Mouse (Mus musculus) liver, embryonic 14.5 days (tissue): ENCODE results near the gene Ly6g5c. TPM values are rescaled to one million over a fixed set of nuclear protein-coding genes. Genes with fewer than 3 reads are reported as not detected.

Experiments
- ATAC-seq: fragments of 200-750 bp; cut with Nextera tagmentation; 2 replicates; pipeline ENCODE4 v1.8.0; 2017; ENCODE audit warnings: moderate number of reproducible peaks, mild to moderate bottlenecking, moderate library complexity; ENCODE audit not compliant: insufficient read depth
- DNase-seq, 3 experiments: peaks; one replicate each; pipeline ENCODE4 v3.0.0-alpha.2; 2012 to 2013; ENCODE audit warnings: low read depth in 3 of 3, low spot score in 3 of 3
- H3K27ac ChIP-seq: fragments of 300-500 bp; sonication (generic); 2 replicates; pipeline ENCODE4 v1.5.1; 2014; ENCODE audit warnings: moderate library complexity, mild to moderate bottlenecking, control low read depth, inconsistent platforms
- H3K27me3 ChIP-seq: fragments of 300-500 bp; sonication (generic); 2 replicates; pipeline ENCODE4 v1.6.1; 2014; ENCODE audit warnings: mild to moderate bottlenecking, low read length, moderate library complexity; ENCODE audit not compliant: control insufficient read depth, insufficient read depth
- H3K36me3 ChIP-seq: fragments of 300-500 bp; sonication (generic); replicated peaks from 2 replicates; pipeline ENCODE4 v1.6.1; 2014; ENCODE audit warnings: low read depth; ENCODE audit not compliant: control insufficient read depth, insufficient read depth
- H3K4me1 ChIP-seq, 2 experiments: fragments of 200-500 bp in 1 of 2; fragments of 300-500 bp in 1 of 2; sonication (generic) in 1 of 2; replicated peaks; 2 replicates each; pipeline ENCODE4 v1.6.1; 2012 to 2014; ENCODE audit warnings: antibody characterized with exemption in 1 of 2, inconsistent platforms in 1 of 2, low read length in 1 of 2; ENCODE audit not compliant: control insufficient read depth in 2 of 2, insufficient read depth in 2 of 2
- H3K4me2 ChIP-seq: fragments of 300-500 bp; sonication (generic); 2 replicates; pipeline ENCODE4 v1.6.1; 2014; ENCODE audit warnings: low read depth, mild to moderate bottlenecking, control low read depth, moderate library complexity
- H3K4me3 ChIP-seq, 2 experiments: fragments of 200-500 bp in 1 of 2; fragments of 300-500 bp in 1 of 2; sonication (generic) in 1 of 2; 2 replicates each; pipeline ENCODE4 v1.5.1; 2012 to 2014; ENCODE audit warnings: low read depth in 2 of 2, low read length in 2 of 2, mild to moderate bottlenecking in 2 of 2, control low read depth in 1 of 2, inconsistent platforms in 1 of 2, moderate library complexity in 1 of 2; ENCODE audit not compliant: insufficient read depth in 1 of 2
- H3K9ac ChIP-seq: fragments of 300-500 bp; sonication (generic); replicated peaks from 2 replicates; pipeline ENCODE4 v1.6.1; 2014; ENCODE audit warnings: mild to moderate bottlenecking, control low read depth, moderate library complexity
- H3K9me3 ChIP-seq: fragments of 300-500 bp; sonication (generic); 2 replicates; pipeline ENCODE4 v1.6.1; 2016; ENCODE audit warnings: low read length, mixed read lengths; ENCODE audit not compliant: control insufficient read depth
- CTCF ChIP-seq: IDR thresholded peaks from 2 replicates; pipeline ENCODE4 v1.5.1; 2016; ENCODE audit warnings: antibody characterized with exemption, low read depth, control low read depth
- EP300 ChIP-seq: IDR thresholded peaks from 2 replicates; pipeline ENCODE4 v1.6.1; 2016; ENCODE audit warnings: antibody characterized with exemption, low read depth
- WGBS: fragments of 180-500 bp; shearing (Covaris S2); extraction: QIAGEN DNeasy Blood & Tissue Kit; methylation state at CpG from one replicate; pipeline ENCODE4 v1.1.7; 2014; ENCODE audit not compliant: insufficient replicate concordance; 5-methylcytosine and 5-hydroxymethylcytosine counted together
- polyA plus RNA-seq, 2 experiments: library from polyadenylated mRNA; depleted of rRNA in 1 of 2; stranded (reverse) in 1 of 2; unstranded in 1 of 2; fragments of >200 nt; fragmentation: Nextera tagmentation in 1 of 2; extraction: Ambion mirVana in 1 of 2; gene quantifications; 2 replicates each; pipeline versions ENCODE4 v1.2.1 to v1.2.3; 2012 to 2014

The Ly6g5c gene
- polyA plus RNA-seq, 2 experiments, result not detected

DNA sequence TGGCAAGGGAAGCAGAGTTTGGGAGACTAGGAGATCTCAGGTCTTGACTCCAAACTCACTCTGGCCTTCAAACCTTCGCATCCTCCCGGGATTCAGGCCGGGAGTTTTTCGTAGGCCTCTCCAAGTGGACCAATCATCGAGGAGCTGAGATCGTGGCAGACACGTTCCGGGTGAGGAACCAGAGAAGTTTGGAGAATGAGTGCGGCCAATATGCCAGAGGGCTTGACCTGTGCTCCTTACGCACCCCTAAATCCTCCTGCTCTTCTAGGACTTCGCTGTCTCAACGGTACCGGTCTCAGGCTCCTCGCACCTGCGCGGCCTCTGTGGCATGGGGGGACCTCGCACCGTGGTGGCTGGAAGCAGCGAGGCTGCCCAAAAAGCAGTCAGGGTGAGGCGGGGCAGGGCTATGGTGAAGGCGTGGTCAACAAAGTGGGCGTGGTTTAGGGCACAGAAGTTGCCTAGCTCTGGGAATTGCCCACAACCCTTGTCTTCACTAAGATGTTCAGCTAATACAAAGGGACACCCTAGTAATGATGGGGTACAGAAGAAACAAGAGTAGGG, 47.3 kb upstream of the Ly6g5c start:
- TF ChIP-seq CTCF, result no peak
- no peak for TF ChIP-seq EP300
- Histone ChIP-seq H3K4me2 (no peak overlapping the region), H3K27ac (no peak overlapping the region), H3K4me3 (no peak overlapping the region), H3K27me3 (peaks cover 20% of the 10 kb centered on the region), H3K9ac (no peak overlapping the region), H3K9me3 (no peaks in the 10 kb centered on the region), H3K36me3 (peaks cover 6% of the 10 kb centered on the region), H3K4me1 (peaks cover 11 to 15% of the 10 kb centered on the region in 2 experiments)
- no peak for ATAC-seq
- DNase-seq, result no peak
- 61% methylated on average over 22 of the region's 22 CpGs for WGBS

DNA sequence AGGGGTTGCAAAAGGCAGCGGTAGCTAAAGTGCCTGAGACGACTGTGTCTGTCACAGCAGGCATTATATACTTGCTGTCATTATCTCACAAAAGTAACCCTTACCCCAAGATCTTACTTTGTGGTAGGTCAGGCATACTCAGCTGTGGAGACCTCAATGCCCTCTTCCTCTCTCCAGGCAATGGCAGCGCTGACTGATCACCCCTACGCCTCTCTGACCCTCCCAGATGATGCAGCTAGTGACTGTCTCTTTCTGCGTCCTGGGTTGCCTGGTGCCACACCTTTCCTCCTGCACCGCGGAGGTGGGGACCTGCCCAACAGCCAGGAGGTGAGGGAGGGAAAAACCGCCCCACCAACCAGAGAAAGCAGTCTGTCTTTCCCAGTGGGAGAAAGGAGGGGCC, 46.8 kb upstream of the Ly6g5c start:
- Histone ChIP-seq H3K4me3 (no peak overlapping the region), H3K9ac (no peak overlapping the region), H3K4me1 (peaks cover 10 to 15% of the 10 kb centered on the region in 2 experiments), H3K9me3 (no peaks in the 10 kb centered on the region), H3K27me3 (peaks cover 25% of the 10 kb centered on the region), H3K27ac (no peak overlapping the region), H3K4me2 (no peak overlapping the region), H3K36me3 (peaks cover 2% of the 10 kb centered on the region)
- TF ChIP-seq EP300 (no peak), CTCF (no peak)
- DNase-seq (no peak), ATAC-seq (no peak)
- 72% methylated on average over 8 of the region's 8 CpGs for WGBS

DNA sequence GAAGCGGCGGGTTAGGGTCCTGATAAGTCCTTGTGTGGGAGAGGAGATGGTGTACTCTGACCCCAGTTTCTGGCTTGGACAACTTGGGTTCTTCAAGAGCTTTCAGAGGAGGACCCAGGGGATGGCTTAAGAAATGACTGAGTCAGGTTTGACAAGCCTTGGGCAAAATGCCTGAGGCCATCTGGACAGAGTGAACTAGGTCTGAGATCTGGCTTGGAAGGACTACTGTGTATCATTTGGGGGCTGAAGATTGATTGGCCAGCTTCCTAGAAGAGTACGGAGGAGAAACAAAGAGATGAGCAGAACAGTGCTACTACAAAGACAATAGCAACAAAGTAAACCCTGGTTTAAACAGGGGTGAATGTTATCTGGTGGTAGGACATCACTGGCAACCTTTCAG, 44.6 kb upstream of the Ly6g5c start:
- Histone ChIP-seq H3K4me1 (peaks cover 13 to 15% of the 10 kb centered on the region in 2 experiments), H3K4me3 (no peak overlapping the region), H3K27me3 (peaks cover 41% of the 10 kb centered on the region), H3K9ac (no peak overlapping the region), H3K4me2 (no peak overlapping the region), H3K27ac (no peak overlapping the region), H3K9me3 (no peaks in the 10 kb centered on the region), H3K36me3 (no peaks in the 10 kb centered on the region)
- TF ChIP-seq EP300 (no peak), CTCF (no peak)
- DNase-seq (no peak), ATAC-seq (no peak)
- 79% methylated on average over 3 of the region's 3 CpGs for WGBS

DNA sequence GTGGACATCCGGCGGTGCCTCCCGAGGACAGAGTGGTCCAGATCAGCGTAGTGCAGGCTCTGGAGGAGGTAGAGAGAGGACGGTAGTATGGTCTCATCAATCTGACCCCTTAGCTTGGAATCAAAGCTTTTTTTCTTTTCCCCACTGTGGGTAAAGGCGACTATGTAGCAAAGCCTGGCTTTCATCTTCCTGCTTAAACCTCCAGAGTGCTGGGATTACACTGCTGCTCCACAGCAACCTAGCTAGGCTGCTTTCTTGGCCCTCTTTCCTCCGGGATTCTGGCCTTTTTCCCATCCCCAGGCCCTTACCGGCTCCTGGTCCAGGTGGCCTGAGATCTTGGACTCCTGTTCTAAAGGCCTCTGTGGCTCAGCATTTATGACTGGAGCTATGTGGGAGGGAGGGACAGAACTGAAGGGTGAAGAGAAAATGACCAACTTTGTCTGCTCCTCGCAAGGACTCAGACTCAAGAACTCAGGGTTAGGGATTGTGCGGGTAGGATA, 43.7 kb upstream of the Ly6g5c start:
- peak overlapping the region in 1 of 2 experiments; percentile 43; a peak in 2 of 4 replicates for H3K4me3 ChIP-seq

DNA sequence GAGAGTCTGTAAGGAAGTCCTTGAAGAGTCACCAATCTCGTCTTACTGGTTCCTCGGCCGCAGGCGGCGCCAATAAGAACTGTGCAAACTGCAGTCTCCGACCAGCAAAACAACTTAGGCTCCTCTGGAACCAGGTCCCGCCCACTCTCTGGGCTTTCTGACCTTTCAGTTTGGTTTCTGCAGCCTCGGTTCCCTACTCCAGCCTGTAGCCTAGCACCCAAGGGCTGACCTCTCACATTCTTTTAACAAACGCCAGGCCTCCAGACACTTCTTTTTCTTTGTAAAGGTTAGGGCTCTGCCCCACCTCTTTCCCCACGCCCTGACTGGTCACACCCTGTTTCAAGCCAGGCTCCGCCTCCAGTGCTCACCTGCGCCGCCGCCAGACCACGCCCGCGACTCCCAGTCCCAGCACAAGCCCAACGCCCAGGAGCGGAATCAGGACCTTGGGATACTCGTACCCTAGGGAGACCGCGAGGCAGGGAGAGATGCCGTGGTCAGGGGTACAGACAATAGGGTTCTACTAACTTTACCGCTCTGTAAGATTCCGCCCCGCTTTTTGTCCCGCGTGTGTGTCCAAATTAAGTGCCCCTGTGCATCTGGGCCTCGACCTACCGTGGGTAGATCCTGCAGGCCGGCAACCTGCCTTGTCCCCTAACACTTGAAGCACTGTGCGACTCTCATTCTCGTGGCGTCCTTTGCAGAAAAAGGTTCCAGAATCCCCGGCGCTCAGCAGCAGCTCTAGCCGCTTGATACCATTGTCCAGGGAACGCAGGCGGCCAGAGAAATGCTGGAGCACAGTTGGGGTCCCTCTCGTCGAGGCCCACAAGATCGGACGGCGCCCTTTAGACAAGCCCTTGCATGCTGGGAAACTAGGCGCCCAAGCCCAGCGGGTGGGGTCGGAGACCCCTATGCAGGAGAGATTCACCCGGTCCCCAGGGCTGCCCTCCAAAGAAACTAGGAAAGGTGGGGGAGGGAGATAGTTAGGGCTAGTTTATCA, 42.8 kb upstream of the Ly6g5c start, which contains the start of gene Ly6g6c:
Ly6g6c (plus strand) TSS at position 438 of the 997 bp plus-strand sequence.
- H3K27me3 ChIP-seq, result peaks cover 41% of the 10 kb centered on the region
- H3K4me3 ChIP-seq, result peak within 1 kb of the TSS; percentile 37 to 43
- H3K36me3 ChIP-seq, result no peaks in the 10 kb centered on the region
- H3K4me2 ChIP-seq, result peak within 1 kb of the TSS; percentile 72
- H3K4me1 ChIP-seq, result peaks cover 9 to 11% of the 10 kb centered on the region in 2 experiments
- TF ChIP-seq CTCF, result no peak
- TF ChIP-seq EP300, result no peak
- no peak for DNase-seq
- H3K9ac ChIP-seq, result peak within 1 kb of the TSS; percentile 23; the same call in 1 of the 2 replicates
- H3K9me3 ChIP-seq, result no peaks in the 10 kb centered on the region
- ATAC-seq, result peak; percentile 38
- no peak within 1 kb of the TSS for H3K27ac ChIP-seq
- WGBS, result 2% methylated on average over 48 of the region's 48 CpGs

More for the DNA sequence above, 43.7 kb upstream of the Ly6g5c start:
- 25% methylated on average over 10 of the region's 10 CpGs for WGBS
- Histone ChIP-seq H3K27me3 (peaks cover 41% of the 10 kb centered on the region), H3K9ac (no peak overlapping the region), H3K4me1 (peaks cover 12 to 13% of the 10 kb centered on the region in 2 experiments), H3K4me2 (peak overlapping the region; percentile 72), H3K27ac (no peak overlapping the region), H3K9me3 (no peaks in the 10 kb centered on the region), H3K36me3 (no peaks in the 10 kb centered on the region)
- no peak for ATAC-seq
- DNase-seq, result no peak
- TF ChIP-seq EP300, result no peak
- TF ChIP-seq CTCF, result no peak
